Mouse (Mus musculus): ENCODE results near the gene Aif1.

DNA sequence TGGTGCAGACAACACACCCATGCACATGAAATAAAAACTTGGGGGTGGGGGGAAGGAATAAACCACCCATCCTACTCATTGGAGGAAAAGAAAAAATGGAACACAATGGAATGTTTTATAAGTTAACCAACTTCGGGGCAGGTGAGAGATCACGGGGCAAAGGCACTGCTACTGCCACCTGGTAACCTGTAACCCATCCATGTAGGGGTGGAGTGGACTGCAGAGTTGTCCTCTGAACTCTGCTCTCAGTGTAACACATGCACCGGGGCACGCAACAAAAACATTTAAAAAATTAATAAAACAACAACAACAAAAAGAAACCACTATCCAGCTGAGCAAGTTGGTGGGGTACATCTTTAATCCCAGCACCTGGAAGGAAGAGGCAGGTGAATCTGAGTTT, 23.7 kb downstream of the Aif1 start:
- TF ChIP-seq CTCF (IDR thresholded peaks at IDR 0.05; ENCODE audit: low read depth) (no peak), EP300 (IDR thresholded peaks at IDR 0.05; ENCODE audit: low read depth) (no peak)
